Mouse (Mus musculus): Measurements from ENCODE around the gene Ccdc12. TPM values are rescaled to one million over a fixed set of nuclear protein-coding genes. Genes with fewer than 3 reads are reported as not detected.

Ccdc12 gene
- polyA plus RNA-seq, 1 experiment: 613 TPM

GRCm38 (mm10) chr9:110734154-110734553, 77.9 kb downstream of the Ccdc12 start:
- TF ChIP-seq GATA1 (IDR thresholded peaks at IDR 0.05; ENCODE audit: low read length): no peak

- TF ChIP-seq GATA1 (IDR thresholded peaks at IDR 0.05; ENCODE audit: low read length): no peak
Measured at GRCm38 (mm10) chr9:110736362-110736761, 80.1 kb downstream of the Ccdc12 start.

GRCm38 (mm10) chr9:110738054-110738453, 81.8 kb downstream of the Ccdc12 start:
- no peak for TF ChIP-seq GATA1 (IDR thresholded peaks at IDR 0.05; ENCODE audit: low read length)

GRCm38 (mm10) chr9:110739961-110740360, 83.7 kb downstream of the Ccdc12 start:
- no peak for TF ChIP-seq GATA1 (IDR thresholded peaks at IDR 0.05; ENCODE audit: low read length)

GRCm38 (mm10) chr9:110741711-110742294, 85.5 kb downstream of the Ccdc12 start, which contains the start of gene Myl3:
Gene Myl3 (plus strand): TSS chr9:110741861.
- TF ChIP-seq GATA1 (IDR thresholded peaks at IDR 0.05; ENCODE audit: low read length): no peak

GRCm38 (mm10) chr9:110742295-110742950, 86.1 kb downstream of the Ccdc12 start:
- TF ChIP-seq GATA1 (IDR thresholded peaks at IDR 0.05; ENCODE audit: low read length): no peak

- TF ChIP-seq GATA1 (IDR thresholded peaks at IDR 0.05; ENCODE audit: low read length): no peak
Measured at GRCm38 (mm10) chr9:110742951-110743455, 86.7 kb downstream of the Ccdc12 start.

- TF ChIP-seq GATA1 (IDR thresholded peaks at IDR 0.05; ENCODE audit: low read length): no peak
Measured at GRCm38 (mm10) chr9:110743456-110744323, 87.4 kb downstream of the Ccdc12 start.

- TF ChIP-seq GATA1 (IDR thresholded peaks at IDR 0.05; ENCODE audit: low read length): no peak
Measured at GRCm38 (mm10) chr9:110745752-110746151, 89.4 kb downstream of the Ccdc12 start.

- no peak for TF ChIP-seq GATA1 (IDR thresholded peaks at IDR 0.05; ENCODE audit: low read length)
Measured at GRCm38 (mm10) chr9:110746238-110746637, 89.9 kb downstream of the Ccdc12 start.

GRCm38 (mm10) chr9:110746961-110747360, 90.7 kb downstream of the Ccdc12 start, which contains the start of gene Pth1r:
Gene Pth1r (minus strand): TSS chr9:110747145.
- TF ChIP-seq GATA1 (IDR thresholded peaks at IDR 0.05; ENCODE audit: low read length): no peak

- no peak for TF ChIP-seq GATA1 (IDR thresholded peaks at IDR 0.05; ENCODE audit: low read length)
Measured at GRCm38 (mm10) chr9:110748451-110748850, 92.1 kb downstream of the Ccdc12 start.

- TF ChIP-seq GATA1 (IDR thresholded peaks at IDR 0.05; ENCODE audit: low read length): no peak
Measured at GRCm38 (mm10) chr9:110750404-110751187, 94.3 kb downstream of the Ccdc12 start.

- TF ChIP-seq GATA1 (IDR thresholded peaks at IDR 0.05; ENCODE audit: low read length): no peak
Measured at GRCm38 (mm10) chr9:110751412-110751811, 95.1 kb downstream of the Ccdc12 start.

- TF ChIP-seq GATA1 (IDR thresholded peaks at IDR 0.05; ENCODE audit: low read length): no peak
Measured at GRCm38 (mm10) chr9:110752917-110753435, 96.7 kb downstream of the Ccdc12 start.

All from G1E-ER4 (cell line).